Mouse (Mus musculus) liver, embryonic 13.5 days (tissue): ENCODE data around the gene Gm45753. TPM values are rescaled to one million over a fixed set of nuclear protein-coding genes. Genes with fewer than 3 reads are reported as not detected.

Source experiments
- ATAC-seq: fragments of 200-750 bp; cut with Nextera tagmentation; 2 replicates; pipeline ENCODE4 v1.8.0; 2017; ENCODE audit warnings: low read depth, mild to moderate bottlenecking, moderate number of reproducible peaks, moderate library complexity
- DNase-seq: peaks from one replicate; pipeline ENCODE4 v3.0.0; 2022
- H3K27ac ChIP-seq: fragments of 300-500 bp; sonication (generic); 2 replicates; pipeline ENCODE4 v1.5.1; 2015; ENCODE audit warnings: moderate library complexity, mild to moderate bottlenecking, inconsistent platforms
- H3K27me3 ChIP-seq: fragments of 300-500 bp; sonication (generic); 2 replicates; pipeline ENCODE4 v1.6.1; 2015; ENCODE audit warnings: mild to moderate bottlenecking, inconsistent platforms
- H3K36me3 ChIP-seq: fragments of 300-500 bp; sonication (generic); 2 replicates; pipeline ENCODE4 v1.6.1; 2015; ENCODE audit warnings: mild to moderate bottlenecking, inconsistent platforms
- H3K4me1 ChIP-seq: fragments of 300-500 bp; sonication (generic); replicated peaks from 2 replicates; pipeline ENCODE4 v1.6.1; 2015; ENCODE audit warnings: inconsistent platforms
- H3K4me2 ChIP-seq: fragments of 300-500 bp; sonication (generic); 2 replicates; pipeline ENCODE4 v1.6.1; 2015; ENCODE audit warnings: inconsistent platforms, mild to moderate bottlenecking, moderate library complexity
- H3K4me3 ChIP-seq: fragments of 300-500 bp; sonication (generic); replicated peaks from 2 replicates; pipeline ENCODE4 v1.5.1; 2015; ENCODE audit warnings: mild to moderate bottlenecking, inconsistent platforms
- H3K9ac ChIP-seq: fragments of 300-500 bp; sonication (generic); 2 replicates; pipeline ENCODE4 v1.6.1; 2015; ENCODE audit warnings: mild to moderate bottlenecking, inconsistent platforms
- H3K9me3 ChIP-seq: fragments of 300-500 bp; sonication (generic); replicated peaks from 2 replicates; pipeline ENCODE4 v1.6.1; 2016; ENCODE audit warnings: inconsistent platforms
- WGBS: fragments of 180-500 bp; shearing (Covaris S2); methylation state at CpG from one replicate; pipeline ENCODE4 v1.1.7; 2015; ENCODE audit not compliant: insufficient replicate concordance; 5-methylcytosine and 5-hydroxymethylcytosine counted together
- polyA plus RNA-seq: library from polyadenylated mRNA; unstranded; fragments of >200 nt; fragmentation: Nextera tagmentation; extraction: Ambion mirVana; gene quantifications from 2 replicates; pipeline ENCODE4 v1.2.1, GENCODE M21; 2015

The Gm45753 gene
- polyA plus RNA-seq, 1 experiment from 2014 or later, result 3.9 TPM

DNA sequence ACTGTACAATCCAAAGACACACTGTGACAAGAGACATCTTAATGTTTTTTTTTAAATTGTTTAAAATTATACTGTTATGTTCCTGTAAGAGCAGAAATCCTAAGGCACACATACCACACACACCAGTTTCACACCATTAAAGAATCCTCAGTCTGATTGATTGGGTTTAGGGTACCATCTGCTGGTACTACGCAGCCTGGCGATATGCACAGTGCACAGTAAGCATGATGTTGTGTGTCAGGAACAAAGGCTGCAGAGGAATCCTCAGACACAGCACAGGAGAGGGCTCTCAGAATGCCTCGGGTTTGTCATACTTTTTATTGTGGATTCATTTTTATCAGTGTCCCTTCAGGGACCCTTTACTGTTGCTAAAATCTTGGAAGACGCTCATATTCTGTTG, 33.9 kb downstream of the Gm45753 start:
- Histone ChIP-seq H3K4me3 (no peak overlapping the region), H3K4me2 (no peak overlapping the region), H3K9ac (no peak overlapping the region), H3K9me3 (no peaks in the 10 kb centered on the region), H3K4me1 (no peaks in the 10 kb centered on the region), H3K27ac (no peak overlapping the region), H3K36me3 (no peaks in the 10 kb centered on the region), H3K27me3 (no peaks in the 10 kb centered on the region)
- no peak for ATAC-seq
- no peak for DNase-seq
- 70% methylated on average over 4 of the region's 4 CpGs for WGBS

DNA sequence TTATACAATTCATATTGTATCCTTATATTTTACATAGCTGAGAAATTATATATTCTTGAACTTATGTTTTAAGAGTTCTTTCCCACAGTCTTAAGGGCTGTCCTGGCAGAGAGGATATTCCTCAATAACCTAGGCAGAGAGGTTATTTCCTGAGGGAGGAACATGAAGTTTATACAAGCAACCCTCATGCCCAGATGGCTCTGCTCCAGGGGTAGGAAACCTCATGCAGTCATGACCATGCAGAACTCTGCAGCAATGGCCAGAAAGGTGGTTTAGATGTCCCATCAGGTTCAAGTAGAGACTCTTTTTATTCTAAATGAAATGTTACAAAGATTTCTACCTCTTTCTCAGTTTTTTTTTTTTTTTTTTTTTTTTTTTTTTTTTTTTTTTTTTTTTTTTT, 39.2 kb downstream of the Gm45753 start:
- DNase-seq (no peak), ATAC-seq (no peak)
- Histone ChIP-seq H3K4me3 (no peak overlapping the region), H3K27me3 (no peaks in the 10 kb centered on the region), H3K27ac (no peak overlapping the region), H3K4me1 (peaks cover 7% of the 10 kb centered on the region; the same call in 1 of the 2 replicates), H3K4me2 (no peak overlapping the region), H3K9me3 (no peaks in the 10 kb centered on the region; the same call in 1 of the 2 replicates), H3K36me3 (no peaks in the 10 kb centered on the region), H3K9ac (no peak overlapping the region)

DNA sequence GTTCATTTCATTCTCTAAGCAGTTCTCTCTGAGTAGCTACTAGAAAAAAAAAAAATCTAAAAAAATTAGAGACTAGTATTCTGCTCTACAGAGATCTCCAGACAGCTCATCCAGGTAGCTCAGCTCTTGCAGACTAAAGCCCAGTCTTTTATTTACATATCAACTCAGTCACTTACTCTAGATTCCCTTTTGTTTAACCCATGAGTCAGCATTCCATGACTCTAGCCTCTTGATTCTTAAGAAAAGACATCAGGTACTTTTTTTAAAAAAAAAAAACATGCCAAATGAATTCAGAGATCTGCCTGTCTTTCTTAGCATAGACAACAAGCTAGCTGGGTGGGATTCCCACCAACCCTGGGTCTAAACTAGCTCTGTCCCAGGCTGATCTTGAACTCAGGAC, 39.8 kb downstream of the Gm45753 start:
- no peak for DNase-seq
- H3K9ac ChIP-seq, result no peak overlapping the region
- H3K4me2 ChIP-seq, result no peak overlapping the region
- no peaks in the 10 kb centered on the region; the same call in 1 of the 2 replicates for H3K9me3 ChIP-seq
- H3K36me3 ChIP-seq, result no peaks in the 10 kb centered on the region
- no peak overlapping the region for H3K27ac ChIP-seq
- H3K4me3 ChIP-seq, result no peak overlapping the region
- no peaks in the 10 kb centered on the region for H3K27me3 ChIP-seq
- ATAC-seq, result no peak
- peaks cover 7% of the 10 kb centered on the region; the same call in 1 of the 2 replicates for H3K4me1 ChIP-seq

DNA sequence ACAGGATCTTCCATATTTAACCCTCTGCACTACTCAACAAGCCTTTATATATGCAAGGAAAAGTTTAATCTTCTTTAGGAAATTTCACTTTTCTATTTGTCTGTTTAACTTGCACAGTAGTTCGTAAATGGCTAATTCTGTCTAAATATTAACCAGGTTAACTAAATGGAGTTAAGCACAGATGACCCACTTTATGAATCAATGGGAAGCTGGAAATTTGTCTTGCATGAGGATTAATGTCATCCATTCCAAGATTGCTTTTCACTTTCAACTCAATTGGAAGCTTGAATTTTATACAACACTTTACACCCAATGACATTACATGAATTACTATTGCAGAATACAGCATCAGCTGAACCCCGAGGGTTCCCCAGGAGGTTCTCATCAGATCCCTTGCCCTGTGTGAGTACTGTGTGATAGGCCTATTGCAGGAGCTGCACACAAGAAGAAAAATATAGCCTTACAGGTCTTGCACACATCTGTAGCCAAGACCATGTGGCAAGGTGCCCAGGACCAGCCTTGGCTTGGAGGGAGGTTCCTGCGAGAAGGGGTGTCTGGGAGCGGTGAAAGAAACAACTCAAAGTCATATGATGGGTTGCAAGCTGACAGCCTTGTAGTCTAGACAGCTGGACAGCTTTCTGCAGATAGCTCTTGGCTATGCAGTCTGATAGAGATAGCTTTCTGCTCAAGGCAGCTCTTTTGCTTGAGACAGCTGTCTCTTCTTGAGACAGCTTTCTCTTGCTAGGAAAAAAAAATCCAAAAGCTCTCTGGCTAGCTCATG, 40.5 kb downstream of the Gm45753 start:
- DNase-seq (no peak), ATAC-seq (no peak)
- 63% methylated on average over 4 of the region's 4 CpGs for WGBS
- Histone ChIP-seq H3K4me1 (peaks cover 7% of the 10 kb centered on the region; the same call in 1 of the 2 replicates), H3K27ac (no peak overlapping the region), H3K9ac (no peak overlapping the region), H3K36me3 (no peaks in the 10 kb centered on the region), H3K27me3 (no peaks in the 10 kb centered on the region), H3K4me3 (no peak overlapping the region), H3K4me2 (no peak overlapping the region), H3K9me3 (no peaks in the 10 kb centered on the region; the same call in 1 of the 2 replicates)

DNA sequence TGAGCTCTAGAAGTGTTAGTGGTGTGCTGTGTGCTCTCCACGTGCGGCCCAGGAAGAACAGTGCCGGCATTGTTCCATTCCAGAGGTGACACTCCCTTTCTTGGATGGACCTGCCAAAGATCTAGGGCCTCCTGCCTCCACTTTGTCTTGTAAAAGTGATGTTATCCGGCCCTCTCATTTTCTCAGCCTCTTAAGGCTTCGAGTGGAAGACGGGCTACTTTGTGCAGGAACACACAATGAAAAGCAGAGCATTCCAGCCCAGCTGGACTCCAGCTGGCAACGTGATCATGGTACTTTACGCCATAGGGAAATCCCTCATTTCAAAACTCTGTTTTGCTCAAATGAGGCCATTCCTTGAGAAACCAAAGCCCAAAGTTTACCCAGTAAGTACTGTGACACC, 41.3 kb downstream of the Gm45753 start:
- no peak overlapping the region for H3K4me2 ChIP-seq
- no peaks in the 10 kb centered on the region for H3K36me3 ChIP-seq
- DNase-seq (no peak), ATAC-seq (no peak)
- H3K4me1 ChIP-seq, result peaks cover 7% of the 10 kb centered on the region; the same call in 1 of the 2 replicates
- WGBS, result 68% methylated on average over 8 of the region's 8 CpGs
- no peak overlapping the region for H3K27ac ChIP-seq
- H3K4me3 ChIP-seq, result no peak overlapping the region
- H3K9ac ChIP-seq, result no peak overlapping the region
- H3K27me3 ChIP-seq, result no peaks in the 10 kb centered on the region
- no peaks in the 10 kb centered on the region; the same call in 1 of the 2 replicates for H3K9me3 ChIP-seq

DNA sequence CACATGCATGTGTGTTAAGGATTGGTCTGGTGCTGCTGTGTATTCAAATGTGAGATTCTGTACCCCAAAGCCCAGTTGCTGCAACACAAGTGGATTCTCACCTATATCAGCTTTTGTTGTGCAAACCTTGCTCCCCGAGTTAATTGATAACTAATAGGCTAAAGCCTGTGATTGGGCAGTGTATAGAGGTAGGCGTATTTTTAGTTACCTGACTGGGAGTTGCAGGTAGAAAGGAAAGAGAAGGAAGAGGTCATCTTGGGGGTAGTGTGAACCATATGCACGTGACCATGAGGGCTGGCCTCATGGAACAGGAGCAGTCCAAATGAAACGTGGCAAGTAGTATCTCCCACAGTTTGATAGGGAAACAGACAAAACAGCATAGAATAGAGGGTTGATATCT, 43.3 kb downstream of the Gm45753 start:
- Histone ChIP-seq H3K9me3 (no peaks in the 10 kb centered on the region; the same call in 1 of the 2 replicates), H3K4me1 (peaks cover 7% of the 10 kb centered on the region; the same call in 1 of the 2 replicates), H3K27me3 (no peaks in the 10 kb centered on the region), H3K9ac (no peak overlapping the region), H3K27ac (no peak overlapping the region), H3K4me2 (no peak overlapping the region), H3K36me3 (no peaks in the 10 kb centered on the region), H3K4me3 (no peak overlapping the region)
- WGBS, result 44% methylated on average over 4 of the region's 4 CpGs
- DNase-seq (no peak), ATAC-seq (peak; percentile 71)

DNA sequence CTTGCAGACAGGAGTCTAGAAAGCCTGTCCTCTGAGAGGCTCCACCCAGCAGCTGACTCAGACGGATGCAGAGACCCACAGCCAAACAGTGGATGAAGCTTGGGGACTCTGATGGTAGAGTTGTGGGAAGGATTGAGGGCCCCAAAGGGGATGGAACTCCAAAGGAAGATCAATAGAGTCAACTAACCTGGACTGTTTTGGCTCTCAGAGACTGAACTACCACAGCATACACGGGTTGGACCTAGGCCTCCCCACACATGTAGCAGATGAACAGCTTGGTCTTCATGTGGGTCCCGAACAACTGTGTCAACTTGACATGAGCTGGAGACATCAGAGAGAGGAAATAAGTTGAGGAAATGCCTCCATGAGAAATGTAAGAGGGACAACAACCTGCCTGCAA, 45.4 kb downstream of the Gm45753 start:
- no peak overlapping the region for H3K27ac ChIP-seq
- no peak for ATAC-seq
- WGBS, result 46% methylated on average over 3 of the region's 3 CpGs

DNA sequence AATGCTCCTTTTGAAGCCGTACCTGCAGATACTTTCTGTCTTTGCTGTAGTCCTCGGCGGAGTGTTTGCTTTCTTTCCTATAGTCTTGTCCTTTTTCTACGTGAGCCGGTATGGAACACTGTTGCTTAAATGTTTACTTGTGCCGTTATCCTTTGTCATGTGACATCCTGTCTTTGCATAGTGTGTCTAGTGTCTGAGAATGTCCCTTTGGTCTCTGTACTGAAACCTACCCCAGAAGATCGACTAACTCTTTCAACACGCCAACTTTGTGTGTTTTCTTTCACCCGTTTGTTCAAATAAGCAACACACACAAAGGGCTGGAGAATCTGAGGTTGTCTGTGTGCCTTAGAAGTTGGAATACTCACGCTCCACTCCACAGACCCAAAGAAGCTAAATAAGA, 46.3 kb downstream of the Gm45753 start, which contains the start of gene F11:
Gene F11 (minus strand): TSS at position 112 of the 400 bp plus-strand sequence.
- H3K27me3 ChIP-seq, result no peaks in the 10 kb centered on the region
- H3K4me1 ChIP-seq, result peaks cover 3% of the 10 kb centered on the region; the same call in 1 of the 2 replicates
- H3K9me3 ChIP-seq, result no peaks in the 10 kb centered on the region; the same call in 1 of the 2 replicates
- no peak within 1 kb of the TSS for H3K9ac ChIP-seq
- H3K4me2 ChIP-seq, result 0 out of 2 replicates have a peak within 1 kb of the TSS, but pooled peaks have one; percentile 11
- DNase-seq (no peak), ATAC-seq (peak; percentile 57)
- H3K4me3 ChIP-seq, result 0 out of 2 replicates have a peak within 1 kb of the TSS, but pooled peaks have one; percentile 6
- WGBS, result 55% methylated on average over 10 of the region's 10 CpGs
- H3K36me3 ChIP-seq, result no peaks in the 10 kb centered on the region
- peak within 1 kb of the TSS; percentile 64 for H3K27ac ChIP-seq

More for the DNA sequence above, 45.4 kb downstream of the Gm45753 start:
- Histone ChIP-seq H3K4me1 (peaks cover 4% of the 10 kb centered on the region; the same call in 1 of the 2 replicates), H3K4me2 (no peak overlapping the region), H3K9ac (no peak overlapping the region), H3K27me3 (no peaks in the 10 kb centered on the region), H3K36me3 (no peaks in the 10 kb centered on the region), H3K4me3 (no peak overlapping the region), H3K9me3 (no peaks in the 10 kb centered on the region; the same call in 1 of the 2 replicates)
- no peak for DNase-seq

DNA sequence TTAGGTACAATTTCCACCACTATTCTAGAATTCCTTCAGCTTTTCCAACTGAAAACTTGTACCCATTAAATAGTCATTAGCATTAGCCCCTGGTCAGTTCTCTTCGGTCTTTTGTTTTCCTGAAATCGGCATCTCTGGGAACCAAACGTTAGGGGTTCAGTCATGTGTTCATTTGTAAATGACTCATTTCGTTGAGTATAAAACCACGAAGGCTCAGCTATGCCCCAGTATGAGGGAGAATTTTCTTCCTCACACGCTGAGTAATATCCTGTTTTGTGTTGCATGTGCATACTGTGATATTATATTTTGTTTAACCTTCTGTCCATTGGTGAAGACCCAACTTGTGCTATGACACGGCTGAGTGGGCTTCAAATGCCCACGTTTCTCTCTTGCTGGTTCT, 49.8 kb downstream of the Gm45753 start:
- Histone ChIP-seq H3K9ac (no peak overlapping the region), H3K4me1 (no peaks in the 10 kb centered on the region), H3K27ac (no peak overlapping the region), H3K4me2 (no peak overlapping the region), H3K4me3 (no peak overlapping the region), H3K9me3 (no peaks in the 10 kb centered on the region; the same call in 1 of the 2 replicates), H3K27me3 (no peaks in the 10 kb centered on the region), H3K36me3 (no peaks in the 10 kb centered on the region)
- WGBS, result 68% methylated on average over 8 of the region's 8 CpGs
- DNase-seq (no peak), ATAC-seq (no peak)

DNA sequence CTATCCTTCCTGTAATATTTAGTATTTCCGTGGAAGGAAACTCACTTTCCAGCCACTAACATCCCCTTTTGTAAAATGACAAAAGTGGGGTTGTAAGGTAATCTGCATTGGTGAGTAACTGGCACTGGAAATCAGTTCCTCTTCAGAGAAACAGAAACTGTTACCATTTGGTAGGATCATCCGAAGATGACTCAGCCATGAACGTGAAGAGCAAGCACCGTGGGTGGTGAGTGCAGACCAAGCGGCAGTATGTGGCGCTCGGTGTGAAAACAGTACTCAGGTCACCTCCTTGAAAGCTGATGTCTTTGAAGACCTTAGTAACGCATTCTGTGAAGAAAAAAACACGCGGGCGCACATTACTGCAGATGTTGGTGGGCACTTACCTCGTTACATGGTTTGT, 53.2 kb downstream of the Gm45753 start:
- H3K9me3 ChIP-seq, result no peaks in the 10 kb centered on the region; the same call in 1 of the 2 replicates
- DNase-seq (no peak), ATAC-seq (no peak)
- H3K36me3 ChIP-seq, result no peaks in the 10 kb centered on the region
- H3K4me2 ChIP-seq, result no peak overlapping the region
- no peak overlapping the region for H3K27ac ChIP-seq
- H3K4me3 ChIP-seq, result no peak overlapping the region
- no peak overlapping the region for H3K9ac ChIP-seq
- no peaks in the 10 kb centered on the region for H3K4me1 ChIP-seq
- WGBS, result 77% methylated on average over 12 of the region's 12 CpGs
- no peaks in the 10 kb centered on the region for H3K27me3 ChIP-seq

DNA sequence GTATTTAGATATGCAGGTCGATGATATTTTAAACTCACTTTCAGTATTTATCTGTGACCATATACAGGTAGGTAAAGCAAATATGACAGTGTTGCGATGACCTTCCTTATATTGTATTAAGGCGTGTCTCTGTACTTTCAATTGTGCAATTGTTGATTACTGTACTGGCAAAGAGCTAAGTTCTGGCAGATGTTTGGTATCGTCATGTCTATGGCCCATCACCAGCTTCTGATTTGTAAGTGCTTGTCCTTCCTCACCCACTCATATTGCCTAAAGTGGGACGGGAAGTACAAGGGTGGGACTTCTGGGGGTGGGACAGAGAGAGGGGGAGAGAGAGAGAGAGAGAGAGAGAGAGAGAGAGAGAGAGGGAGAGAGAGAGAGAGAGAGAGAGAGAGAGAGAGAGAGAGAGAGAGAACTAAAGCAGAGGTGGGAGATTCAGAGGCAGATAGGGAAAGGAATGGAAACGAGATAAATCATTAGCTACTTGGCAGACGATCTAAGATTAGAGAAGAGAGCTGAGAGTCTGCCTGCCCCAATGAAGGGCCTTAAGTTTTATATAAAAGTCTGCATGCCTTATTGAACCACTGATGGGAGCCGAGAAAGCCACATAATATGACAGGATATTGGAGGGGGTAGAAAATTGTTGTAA, 53.9 kb downstream of the Gm45753 start:
- DNase-seq, result no peak
- no peaks in the 10 kb centered on the region for H3K4me1 ChIP-seq
- no peak overlapping the region for H3K4me3 ChIP-seq
- H3K36me3 ChIP-seq, result no peaks in the 10 kb centered on the region
- no peak for ATAC-seq
- no peak overlapping the region for H3K9ac ChIP-seq
- no peak overlapping the region for H3K4me2 ChIP-seq
- H3K27ac ChIP-seq, result no peak overlapping the region
- WGBS, result 57% methylated on average over 8 of the region's 8 CpGs
- no peaks in the 10 kb centered on the region; the same call in 1 of the 2 replicates for H3K9me3 ChIP-seq
- H3K27me3 ChIP-seq, result no peaks in the 10 kb centered on the region
